Mouse (Mus musculus) brain, adult 2 months (tissue): ENCODE measurements around the gene Anapc4.

Source experiments
- DNase-seq: peaks from one replicate; pipeline ENCODE4 v3.0.0; 2011; ENCODE audit warnings: low read depth, low spot score

Anapc4 gene

GRCm38 (mm10) chr5:52868918-52869703 lies 35.3 kb downstream of the Anapc4 start:
- DNase-seq = no peak

- DNase-seq = no peak
Observed at GRCm38 (mm10) chr5:52871461-52871860, 37.6 kb downstream of the Anapc4 start.

GRCm38 (mm10) chr5:52871986-52872385 lies 38.2 kb downstream of the Anapc4 start:
- DNase-seq = no peak

- peak; percentile 93 for DNase-seq
Observed at GRCm38 (mm10) chr5:52878847-52879246, 45.0 kb downstream of the Anapc4 start.

- DNase-seq = no peak
Observed at GRCm38 (mm10) chr5:52879926-52880325, 46.1 kb downstream of the Anapc4 start.

GRCm38 (mm10) chr5:52882446-52882845 lies 48.6 kb downstream of the Anapc4 start:
- DNase-seq = no peak

- peak; percentile 82 for DNase-seq
Observed at GRCm38 (mm10) chr5:52887085-52887484, 53.3 kb downstream of the Anapc4 start.

GRCm38 (mm10) chr5:52889919-52890318 lies 56.1 kb downstream of the Anapc4 start:
- DNase-seq = no peak

- peak; percentile 32 for DNase-seq
Observed at GRCm38 (mm10) chr5:52891949-52892835, 58.4 kb downstream of the Anapc4 start.

- DNase-seq = no peak
Observed at GRCm38 (mm10) chr5:52893938-52894337, 60.1 kb downstream of the Anapc4 start.

- DNase-seq = no peak
Observed at GRCm38 (mm10) chr5:52904246-52904645, 70.4 kb downstream of the Anapc4 start.

GRCm38 (mm10) chr5:52904671-52905070 lies 70.9 kb downstream of the Anapc4 start:
- no peak for DNase-seq

GRCm38 (mm10) chr5:52908246-52908645 lies 74.4 kb downstream of the Anapc4 start:
- DNase-seq = peak; percentile 83

- peak; percentile 59 for DNase-seq
Observed at GRCm38 (mm10) chr5:52910159-52910591, 76.4 kb downstream of the Anapc4 start.

- DNase-seq = no peak
Observed at GRCm38 (mm10) chr5:52911286-52911870, 77.6 kb downstream of the Anapc4 start.

- DNase-seq = no peak
Observed at GRCm38 (mm10) chr5:52913711-52914110, 79.9 kb downstream of the Anapc4 start.

- DNase-seq = no peak
Observed at GRCm38 (mm10) chr5:52916186-52916585, 82.4 kb downstream of the Anapc4 start.
